Mouse (Mus musculus): Measurements from ENCODE around the gene Vmn1r112.
"Not testable (repeated sequence)": the region's sequence is repeated elsewhere in the genome, so short reads cannot be mapped to it uniquely, and the experiment has no call there.

The Vmn1r112 gene

GRCm38 (mm10) chr7:20770885-20771284, at the start of gene Vmn1r112:
Vmn1r112 (plus strand) TSS chr7:20771185.
- not testable (repeated sequence) for DNase-seq (ENCODE audit: low spot score)

- DNase-seq (ENCODE audit: low spot score), result not testable (repeated sequence)
Observed at GRCm38 (mm10) chr7:20730524-20730923, 40.5 kb upstream of the Vmn1r112 start, which contains the start of gene Gm10668. Gm10668 (minus strand) TSS chr7:20730624.

- DNase-seq (ENCODE audit: low spot score), result not testable (repeated sequence)
Observed at GRCm38 (mm10) chr7:20786985-20787384, 16.0 kb downstream of the Vmn1r112 start, which contains the start of gene Vmn1r113. Vmn1r113 (plus strand) TSS chr7:20787285.

- DNase-seq (ENCODE audit: low spot score), result not testable (repeated sequence)
Observed at GRCm38 (mm10) chr7:20812086-20812485, 41.1 kb downstream of the Vmn1r112 start, which contains the start of gene Vmn1r114. Vmn1r114 (minus strand) TSS chr7:20812186.
